Mouse (Mus musculus): ENCODE data around the gene Gm49358. TPM values are rescaled to one million over a fixed set of nuclear protein-coding genes. Genes with fewer than 3 reads are reported as not detected.

Gm49358 gene
- polyA plus RNA-seq, 1 experiment, result not detected

DNA sequence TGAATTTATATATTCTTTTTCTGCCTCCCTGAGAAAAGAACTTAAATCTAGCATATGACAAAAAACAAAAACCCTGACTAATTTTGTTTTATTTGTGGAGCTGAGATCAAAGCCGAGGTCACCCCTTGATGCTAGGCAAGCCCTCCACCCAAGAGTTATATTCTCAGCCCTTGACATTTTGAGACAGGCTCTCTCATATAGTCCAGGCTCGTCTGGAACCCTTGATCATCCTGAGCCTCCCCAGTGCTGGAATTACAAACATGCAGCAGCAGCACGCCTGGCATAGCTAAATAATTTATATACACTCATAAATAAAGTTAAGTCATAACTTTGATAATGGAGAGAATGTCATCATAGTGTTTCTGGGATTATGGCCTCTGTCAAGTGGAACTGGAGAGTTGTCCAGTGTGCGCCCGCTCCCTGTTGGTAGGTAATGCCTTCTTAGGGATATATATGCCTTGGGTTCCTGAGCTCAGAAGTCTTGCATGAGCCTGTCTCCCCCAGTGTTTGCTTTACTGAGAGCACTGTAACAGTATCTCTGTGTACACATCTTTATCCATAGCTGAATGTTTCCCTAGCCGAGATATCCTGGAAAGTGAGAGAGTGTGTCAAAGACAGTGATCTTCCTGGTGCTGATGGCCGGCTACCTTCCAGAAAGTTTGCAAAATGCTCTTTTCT, 27.9 kb downstream of the Gm49358 start:
- no peaks in the 10 kb centered on the region for H3K27me3 ChIP-seq (ENCODE audit: control insufficient read depth, insufficient read depth, low read length)
- no peak overlapping the region for H3K4me3 ChIP-seq (ENCODE audit: extremely low read depth, insufficient read depth, insufficient read length)
- 93% methylated on average over 7 of the region's 7 CpGs for WGBS
- H3K4me1 ChIP-seq (ENCODE audit: control insufficient read depth, insufficient read depth, insufficient read length), result no peaks in the 10 kb centered on the region; the same call in 1 of the 2 replicates
- no peaks in the 10 kb centered on the region for H3K36me3 ChIP-seq (ENCODE audit: control insufficient read depth, insufficient read depth, low read length)
- no peak for DNase-seq (ENCODE audit: low read depth in 1 of 2, low spot score in 2 of 2)
- no peak for TF ChIP-seq CTCF (IDR thresholded peaks at IDR 0.05; ENCODE audit: extremely low read depth, insufficient read depth, insufficient read length, insufficient replicate concordance)
- TF ChIP-seq POLR2A (IDR thresholded peaks at IDR 0.05; ENCODE audit: low read depth, low read length), result no peak
- no peak overlapping the region for H3K27ac ChIP-seq (ENCODE audit: insufficient read depth, low read length)

DNA sequence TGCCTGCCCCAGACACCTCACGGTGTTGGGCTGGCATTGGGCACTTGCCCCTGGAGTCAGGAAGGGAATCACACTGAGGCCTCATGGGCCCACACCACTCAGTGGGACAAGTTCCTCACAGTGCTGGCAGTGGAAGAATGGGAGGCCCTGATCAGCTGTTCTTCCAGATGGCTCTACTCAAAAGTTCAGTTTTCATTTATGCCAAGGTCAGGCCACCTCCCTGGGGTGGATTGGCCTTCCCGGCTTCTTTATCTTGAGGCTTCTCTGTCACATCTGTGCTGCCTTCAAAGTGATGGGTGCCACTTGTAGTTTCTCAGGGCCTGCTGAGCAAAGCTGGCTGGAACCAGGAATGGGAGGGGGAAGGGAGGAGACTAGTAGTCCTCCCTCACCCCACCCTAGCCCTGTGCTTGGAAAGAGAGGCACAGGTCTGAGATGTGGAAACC, 29.8 kb downstream of the Gm49358 start:
- Histone ChIP-seq H3K27me3 (ENCODE audit: control insufficient read depth, insufficient read depth, low read length) (no peaks in the 10 kb centered on the region), H3K4me3 (ENCODE audit: extremely low read depth, insufficient read depth, insufficient read length) (no peak overlapping the region), H3K4me1 (ENCODE audit: control insufficient read depth, insufficient read depth, insufficient read length) (no peaks in the 10 kb centered on the region; the same call in 1 of the 2 replicates), H3K36me3 (ENCODE audit: control insufficient read depth, insufficient read depth, low read length) (no peaks in the 10 kb centered on the region), H3K27ac (ENCODE audit: insufficient read depth, low read length) (no peak overlapping the region)
- DNase-seq (ENCODE audit: low read depth in 1 of 2, low spot score in 2 of 2), result no peak
- TF ChIP-seq POLR2A (IDR thresholded peaks at IDR 0.05; ENCODE audit: low read depth, low read length), result no peak
- 77% methylated on average over 2 of the region's 2 CpGs for whole genome bisulfite sequencing

DNA sequence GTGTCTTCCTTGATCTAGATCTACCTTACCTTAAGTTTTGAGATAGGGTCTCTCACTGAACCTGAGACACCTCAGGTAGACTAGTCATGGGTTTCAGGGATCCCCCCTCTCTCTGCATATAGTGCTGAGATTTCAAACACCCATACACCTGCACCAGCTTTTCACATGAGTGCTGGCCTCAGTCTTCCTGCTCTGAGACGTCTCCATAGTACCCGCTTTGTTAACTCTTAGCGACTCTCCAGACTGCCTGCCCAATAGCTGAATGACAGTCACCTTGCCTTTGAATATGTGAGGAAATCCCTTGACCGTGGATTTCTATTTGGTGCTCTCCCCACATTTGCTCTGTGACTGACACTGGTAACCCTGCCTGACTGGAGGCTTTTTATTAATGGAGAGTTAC, 30.4 kb downstream of the Gm49358 start:
- Histone ChIP-seq H3K36me3 (ENCODE audit: control insufficient read depth, insufficient read depth, low read length) (no peaks in the 10 kb centered on the region), H3K27ac (ENCODE audit: insufficient read depth, low read length) (no peak overlapping the region), H3K27me3 (ENCODE audit: control insufficient read depth, insufficient read depth, low read length) (no peaks in the 10 kb centered on the region), H3K4me1 (ENCODE audit: control insufficient read depth, insufficient read depth, insufficient read length) (no peaks in the 10 kb centered on the region; the same call in 1 of the 2 replicates), H3K4me3 (ENCODE audit: extremely low read depth, insufficient read depth, insufficient read length) (no peak overlapping the region)
- TF ChIP-seq POLR2A (IDR thresholded peaks at IDR 0.05; ENCODE audit: low read depth, low read length) (no peak), CTCF (IDR thresholded peaks at IDR 0.05; ENCODE audit: extremely low read depth, insufficient read depth, insufficient read length, insufficient replicate concordance) (no peak)
- DNase-seq (ENCODE audit: low read depth in 1 of 2, low spot score in 2 of 2), result no peak
- WGBS, result 83% methylated on average over 4 of the region's 4 CpGs

DNA sequence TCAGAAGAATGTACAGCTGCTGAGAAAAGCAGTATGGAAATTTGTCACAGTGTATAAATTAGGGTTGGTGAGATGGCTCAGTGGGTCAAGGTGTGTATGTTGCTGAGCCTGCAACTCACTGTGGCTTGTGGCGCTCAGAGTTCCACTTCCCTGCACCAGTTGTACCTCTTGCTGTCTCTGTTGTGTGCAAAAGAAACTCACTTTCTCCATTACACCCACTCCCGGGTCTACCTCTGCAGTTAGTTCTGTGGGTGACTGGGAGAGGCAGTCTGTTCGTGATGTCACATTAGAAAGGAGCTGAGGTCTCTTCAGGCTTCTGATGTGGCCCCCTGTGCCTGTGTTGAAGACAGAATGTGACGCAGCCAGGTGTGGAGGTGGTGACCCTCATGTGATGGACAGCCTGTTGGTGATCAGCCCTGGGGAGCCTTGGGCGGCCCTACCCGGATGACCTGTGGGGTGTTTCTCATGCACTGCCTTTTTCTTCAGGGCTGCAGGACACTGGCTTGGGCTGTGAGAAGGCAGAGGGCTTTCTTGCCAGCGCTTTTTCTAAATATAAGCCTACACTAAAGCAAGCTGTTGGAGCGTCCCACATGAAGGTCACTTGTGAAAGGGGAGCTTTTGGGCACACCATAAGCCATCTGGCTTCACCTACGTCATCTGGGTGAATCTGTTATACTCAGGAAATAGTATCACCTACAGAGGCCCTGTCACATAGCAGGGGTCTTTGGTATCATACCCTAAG, 31.2 kb downstream of the Gm49358 start:
- Histone ChIP-seq H3K36me3 (ENCODE audit: control insufficient read depth, insufficient read depth, low read length) (no peaks in the 10 kb centered on the region), H3K27me3 (ENCODE audit: control insufficient read depth, insufficient read depth, low read length) (no peaks in the 10 kb centered on the region), H3K27ac (ENCODE audit: insufficient read depth, low read length) (no peak overlapping the region), H3K4me1 (ENCODE audit: control insufficient read depth, insufficient read depth, insufficient read length) (no peaks in the 10 kb centered on the region; the same call in 1 of the 2 replicates), H3K4me3 (ENCODE audit: extremely low read depth, insufficient read depth, insufficient read length) (no peak overlapping the region)
- WGBS, result 75% methylated on average over 9 of the region's 9 CpGs
- DNase-seq (ENCODE audit: low read depth in 1 of 2, low spot score in 2 of 2), result no peak
- TF ChIP-seq CTCF (IDR thresholded peaks at IDR 0.05; ENCODE audit: extremely low read depth, insufficient read depth, insufficient read length, insufficient replicate concordance) (no peak), POLR2A (IDR thresholded peaks at IDR 0.05; ENCODE audit: low read depth, low read length) (no peak)

DNA sequence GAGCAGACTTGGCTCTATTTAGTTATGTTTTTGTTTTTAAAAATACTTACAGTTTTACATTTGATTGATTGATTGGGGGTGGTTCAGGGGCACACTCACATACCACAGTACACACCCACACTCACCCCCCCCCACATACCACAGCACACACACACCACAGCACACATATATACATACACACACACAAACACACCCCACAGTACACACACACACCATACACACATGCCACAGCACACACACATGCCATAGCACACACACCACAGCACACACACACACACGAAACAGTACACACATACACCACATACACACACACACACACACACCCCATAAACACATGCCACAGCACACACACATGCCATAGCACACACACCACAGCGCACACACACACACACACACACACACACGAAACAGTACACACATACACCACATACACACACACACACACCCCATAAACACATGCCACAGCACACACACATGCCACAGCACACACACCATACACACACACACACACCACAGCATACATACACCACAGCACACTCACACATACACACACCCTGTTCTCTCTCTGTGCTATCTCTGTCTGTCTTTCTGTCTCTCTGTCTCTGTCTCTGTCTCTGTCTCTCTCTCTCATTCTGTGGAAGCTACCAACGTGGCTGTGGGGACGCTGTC, 32.4 kb downstream of the Gm49358 start:
- no peaks in the 10 kb centered on the region for H3K27me3 ChIP-seq (ENCODE audit: control insufficient read depth, insufficient read depth, low read length)
- TF ChIP-seq CTCF (IDR thresholded peaks at IDR 0.05; ENCODE audit: extremely low read depth, insufficient read depth, insufficient read length, insufficient replicate concordance) (no peak), POLR2A (IDR thresholded peaks at IDR 0.05; ENCODE audit: low read depth, low read length) (no peak)

DNA sequence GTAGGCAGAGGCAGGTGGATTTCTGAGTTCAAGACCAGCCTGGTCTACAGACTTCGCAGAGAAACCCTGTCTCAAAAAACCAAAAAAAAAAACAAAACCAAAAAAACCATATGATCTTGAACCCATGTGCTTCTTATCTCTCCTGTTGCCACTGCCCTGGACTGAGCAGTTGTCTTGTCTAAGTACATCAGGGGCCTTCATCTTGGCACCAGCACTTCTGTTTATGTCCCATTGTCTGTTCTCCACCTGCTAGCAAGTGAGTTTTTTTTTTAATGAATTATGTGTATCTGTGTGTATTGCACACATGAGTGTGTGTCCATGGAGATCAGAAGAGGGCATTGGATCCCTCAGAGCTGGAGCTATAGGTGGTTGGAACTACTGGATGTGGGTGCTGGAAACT, 43.6 kb downstream of the Gm49358 start:
- no peak overlapping the region for H3K4me3 ChIP-seq (ENCODE audit: extremely low read depth, insufficient read depth, insufficient read length)
- peaks cover under 1% of the 10 kb centered on the region; the same call in 1 of the 2 replicates for H3K36me3 ChIP-seq (ENCODE audit: control insufficient read depth, insufficient read depth, low read length)

More for the DNA sequence above, 32.4 kb downstream of the Gm49358 start:
- Histone ChIP-seq H3K27ac (ENCODE audit: insufficient read depth, low read length) (no peak overlapping the region), H3K4me3 (ENCODE audit: extremely low read depth, insufficient read depth, insufficient read length) (no peak overlapping the region), H3K4me1 (ENCODE audit: control insufficient read depth, insufficient read depth, insufficient read length) (no peaks in the 10 kb centered on the region; the same call in 1 of the 2 replicates), H3K36me3 (ENCODE audit: control insufficient read depth, insufficient read depth, low read length) (no peaks in the 10 kb centered on the region)
- no peak for DNase-seq (ENCODE audit: low read depth in 1 of 2, low spot score in 2 of 2)
- WGBS, result 82% methylated on average over 5 of the region's 5 CpGs

More for the DNA sequence above, 43.6 kb downstream of the Gm49358 start:
- WGBS, result 92% methylated on average over 1 of the region's 1 CpGs
- Histone ChIP-seq H3K4me1 (ENCODE audit: control insufficient read depth, insufficient read depth, insufficient read length) (no peaks in the 10 kb centered on the region), H3K27me3 (ENCODE audit: control insufficient read depth, insufficient read depth, low read length) (no peaks in the 10 kb centered on the region), H3K27ac (ENCODE audit: insufficient read depth, low read length) (no peak overlapping the region)
- no peak for TF ChIP-seq CTCF (IDR thresholded peaks at IDR 0.05; ENCODE audit: extremely low read depth, insufficient read depth, insufficient read length, insufficient replicate concordance)
- no peak for TF ChIP-seq POLR2A (IDR thresholded peaks at IDR 0.05; ENCODE audit: low read depth, low read length)
- DNase-seq (ENCODE audit: low read depth in 1 of 2, low spot score in 2 of 2), result no peak
